ENCODE assay signal across 8 mouse cellular contexts in genomic region chr1:87608416-87609046, GRCm38 (mm10). TPM values are rescaled to one million over a fixed set of nuclear protein-coding genes. Genes with fewer than 3 reads are reported as not detected.
DNase-seq lines count a peak whose midpoint lies in the region; ATAC-seq and TF ChIP-seq lines count a peak whose summit lies in the region.

No protein-coding gene starts in this region.

- H3K4me1 ChIP-seq in hindbrain, embryonic 10.5 days (replicated peaks) = no peaks in the 10 kb centered on the region; the same call in 1 of the 2 replicates
- H3K4me1 ChIP-seq in hindbrain, embryonic 13.5 days (replicated peaks) = no peaks in the 10 kb centered on the region
- H3K4me1 ChIP-seq in liver, embryonic 12.5 days = no peaks in the 10 kb centered on the region
- peaks cover 7% of the 10 kb centered on the region for H3K4me1 ChIP-seq in olfactory bulb, adult 2 months (ENCODE audit: control insufficient read depth, insufficient read depth, low read length)

- no peak overlapping the region for H3K9ac ChIP-seq in hindbrain, embryonic 13.5 days
- no peak overlapping the region for H3K9ac ChIP-seq in liver, embryonic 12.5 days

- no peak for TF ChIP-seq POLR2A in olfactory bulb, adult 2 months (IDR thresholded peaks at IDR 0.05; ENCODE audit: insufficient read depth, low read depth, low read length)

- no peak overlapping the region for H3K4me3 ChIP-seq in hindbrain, embryonic 10.5 days
- no peak overlapping the region for H3K4me3 ChIP-seq in hindbrain, embryonic 13.5 days
- no peak overlapping the region for H3K4me3 ChIP-seq in liver, embryonic 12.5 days
- no peak overlapping the region for H3K4me3 ChIP-seq in olfactory bulb, adult 2 months (ENCODE audit: insufficient read depth, low read depth, low read length)

- 31% methylated on average over 7 of the region's 7 CpGs for WGBS in hindbrain, embryonic 10.5 days
- WGBS in hindbrain, embryonic 13.5 days = 29% methylated on average over 7 of the region's 7 CpGs
- 30% methylated on average over 7 of the region's 7 CpGs for WGBS in liver, embryonic 12.5 days (ENCODE audit: insufficient replicate concordance)
- 45% methylated on average over 7 of the region's 7 CpGs for WGBS in olfactory bulb, adult 2 months

- no peaks in the 10 kb centered on the region for H3K27me3 ChIP-seq in hindbrain, embryonic 10.5 days (ENCODE audit: insufficient read depth, poor library complexity, severe bottlenecking)
- H3K27me3 ChIP-seq in hindbrain, embryonic 13.5 days = no peaks in the 10 kb centered on the region
- H3K27me3 ChIP-seq in liver, embryonic 12.5 days (replicated peaks) = 0 out of 2 replicates have a peak, but pooled peaks cover 17% of the 10 kb centered on the region

- no peak overlapping the region for H3K27ac ChIP-seq in hindbrain, embryonic 10.5 days
- no peak overlapping the region for H3K27ac ChIP-seq in hindbrain, embryonic 13.5 days
- no peak overlapping the region for H3K27ac ChIP-seq in liver, embryonic 12.5 days
- no peak overlapping the region for H3K27ac ChIP-seq in olfactory bulb, adult 2 months (ENCODE audit: insufficient read depth, low read depth, low read length)

- DNase-seq in hindbrain, embryonic 10.5 days (ENCODE audit: low spot score) = peak; percentile 75
- DNase-seq in ES-CJ7 (ENCODE audit: low read depth, low spot score) = peak; percentile 82
- DNase-seq in cerebellum, adult 9-10 months = peak; percentile 64
- peak; percentile 48 to 63 for DNase-seq in gastrocnemius, postnatal 4 days (ENCODE audit: low spot score in 2 of 2)
- DNase-seq in urinary bladder, adult 2 months (ENCODE audit: low spot score) = peak; percentile 50

- no peak for ATAC-seq in hindbrain, embryonic 13.5 days (ENCODE audit: low FRiP score)
- ATAC-seq in liver, embryonic 12.5 days = peak; percentile 42; the same call in 1 of the 2 replicates

- no peaks in the 10 kb centered on the region for H3K9me3 ChIP-seq in hindbrain, embryonic 10.5 days
- H3K9me3 ChIP-seq in hindbrain, embryonic 13.5 days = no peaks in the 10 kb centered on the region
- no peaks in the 10 kb centered on the region for H3K9me3 ChIP-seq in liver, embryonic 12.5 days (replicated peaks)

- TF ChIP-seq CTCF in olfactory bulb, adult 2 months (IDR thresholded peaks at IDR 0.05; ENCODE audit: insufficient read depth, low read depth, low read length) = peak; percentile 39; the same call in 1 of the 2 replicates

- H3K36me3 ChIP-seq in hindbrain, embryonic 10.5 days = no peaks in the 10 kb centered on the region
- no peaks in the 10 kb centered on the region for H3K36me3 ChIP-seq in hindbrain, embryonic 13.5 days
- H3K36me3 ChIP-seq in liver, embryonic 12.5 days = no peaks in the 10 kb centered on the region

- no peak overlapping the region for H3K4me2 ChIP-seq in hindbrain, embryonic 13.5 days
- H3K4me2 ChIP-seq in liver, embryonic 12.5 days = no peak overlapping the region

RNA-seq across cellular contexts. Expression of gene Inpp5d, which starts 11.6 kb away (rescaled TPM):
- 3.2 and 6.2 TPM in 2 replicates for polyA plus RNA-seq in hindbrain, embryonic 10.5 days (2016; fragmentation: Nextera tagmentation; extraction: Ambion mirVana)
- polyA plus RNA-seq in hindbrain, embryonic 13.5 days (2015; fragmentation: Nextera tagmentation; extraction: Ambion mirVana) = 4.0 and 4.1 TPM in 2 replicates
- 10 to 100 TPM; 13.3 to 19.3 TPM for total RNA-seq in gastrocnemius, postnatal 4 days (2021)
- 16.0 and 17.1 TPM in 2 replicates for polyA plus RNA-seq in liver, embryonic 12.5 days (2016; fragmentation: Nextera tagmentation; extraction: Ambion mirVana)
- not detected in 2 replicates for polyA plus RNA-seq in olfactory bulb, adult 2 months (2012; ENCODE audit: insufficient read depth, insufficient read length, low replicate concordance, missing spikeins)
- 8.5 and 12.4 TPM in 2 replicates for polyA plus RNA-seq in urinary bladder, adult 2 months (2012; rRNA removed)

RNA-seq across cellular contexts. Expression of gene Ngef, which starts 34.9 kb away (rescaled TPM):
- polyA plus RNA-seq in hindbrain, embryonic 10.5 days (2016; fragmentation: Nextera tagmentation; extraction: Ambion mirVana) = 3.3 and 5.0 TPM in 2 replicates
- 9.3 and 9.5 TPM in 2 replicates for polyA plus RNA-seq in hindbrain, embryonic 13.5 days (2015; fragmentation: Nextera tagmentation; extraction: Ambion mirVana)
- total RNA-seq in gastrocnemius, postnatal 4 days (2021) = 1 to 10 TPM in 1 of 2 experiments, under 1 TPM in 1; 0.75 to 1.2 TPM
- 2.5 and 2.9 TPM in 2 replicates for polyA plus RNA-seq in liver, embryonic 12.5 days (2016; fragmentation: Nextera tagmentation; extraction: Ambion mirVana)
- not detected in 2 replicates for polyA plus RNA-seq in olfactory bulb, adult 2 months (2012; ENCODE audit: insufficient read depth, insufficient read length, low replicate concordance, missing spikeins)
- polyA plus RNA-seq in urinary bladder, adult 2 months (2012; rRNA removed) = 5.6 and 6.3 TPM in 2 replicates
